Mouse (Mus musculus) right cerebral cortex, adult 18-20 months (tissue): ENCODE measurements around the gene Ptprt.
A peak's percentile ranks its signal among the peaks of the same experiment; 100 is the strongest.

Experiments
- DNase-seq: peaks from one replicate; pipeline ENCODE4 v3.0.0; 2022; ENCODE audit warnings: mixed read lengths

The Ptprt gene

DNA sequence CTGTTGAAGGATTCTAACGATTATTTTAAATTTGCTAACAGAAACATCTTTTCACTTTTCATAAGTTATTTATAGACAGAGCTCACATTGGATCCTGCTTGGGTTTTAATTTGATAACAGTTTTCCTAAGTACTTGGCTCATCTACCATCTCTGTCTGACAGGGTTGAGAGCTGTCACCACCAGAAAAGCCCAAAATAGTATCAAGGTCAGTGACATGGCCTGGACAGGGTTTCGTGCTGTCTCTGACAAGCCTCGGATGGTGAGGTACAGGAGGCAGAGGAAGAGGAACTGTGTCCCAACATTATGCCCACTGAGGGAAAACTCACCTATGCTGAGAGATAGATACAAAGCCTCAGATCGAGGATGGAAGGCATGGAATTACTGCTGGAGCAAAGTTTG lies 79.3 kb downstream of the Ptprt start:
- no peak for DNase-seq

DNA sequence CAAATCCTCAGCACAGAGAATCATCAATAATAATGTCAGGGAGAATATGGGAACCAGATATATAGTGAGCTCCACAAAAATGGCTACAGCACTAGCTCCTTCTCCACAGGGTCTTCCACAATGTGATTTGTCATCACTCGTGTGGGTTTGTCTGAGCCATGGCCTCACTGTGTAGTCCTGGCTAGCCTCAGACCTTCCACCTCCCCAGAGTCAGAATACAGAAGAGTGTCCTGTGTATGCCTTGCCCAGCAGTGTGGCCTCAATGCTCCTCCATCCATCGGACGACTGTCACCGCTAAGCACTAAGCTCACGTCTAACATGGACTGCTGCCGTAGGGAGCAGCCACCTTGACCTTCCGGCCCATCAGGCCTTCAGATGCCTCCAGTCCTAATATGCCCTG lies 83.1 kb downstream of the Ptprt start:
- DNase-seq = no peak

DNA sequence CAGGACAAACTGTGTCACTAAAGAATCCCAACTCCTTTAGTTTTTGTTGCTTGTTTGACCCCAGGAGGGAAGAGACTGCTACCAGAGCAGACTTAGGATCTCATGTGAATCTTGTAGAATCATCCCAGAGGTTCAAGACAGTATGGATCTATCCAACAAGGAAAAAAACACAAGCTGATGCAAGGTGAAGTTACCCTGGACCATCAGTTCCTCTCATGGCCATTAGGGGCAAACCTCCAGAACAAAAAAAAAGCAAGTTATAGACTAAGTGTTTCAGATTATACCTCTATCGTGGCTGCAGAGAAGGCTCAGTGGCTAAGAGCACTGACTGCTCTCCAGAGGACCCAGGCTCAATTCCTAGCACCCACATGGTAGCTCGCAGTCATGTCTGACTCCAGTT lies 88.1 kb downstream of the Ptprt start:
- no peak for DNase-seq

DNA sequence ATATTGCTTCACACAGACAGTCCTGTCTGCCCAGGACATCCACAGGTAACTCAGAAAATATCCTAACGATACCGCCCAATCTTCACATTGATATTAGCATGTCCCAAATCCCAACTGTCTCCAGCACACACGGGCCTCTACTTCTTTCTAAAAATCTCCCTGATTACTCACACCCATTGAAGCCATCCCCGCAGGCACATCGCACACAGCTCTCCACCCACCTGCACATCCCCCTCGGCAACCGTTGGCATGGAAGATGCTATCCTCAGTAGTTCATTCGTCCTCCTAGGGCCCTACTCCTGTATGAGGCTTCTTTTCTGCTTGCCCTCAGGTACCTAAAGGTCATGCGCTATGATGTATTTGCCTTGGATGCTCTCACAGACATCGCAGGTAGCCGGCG lies 89.9 kb downstream of the Ptprt start:
- DNase-seq = peak; percentile 35

DNA sequence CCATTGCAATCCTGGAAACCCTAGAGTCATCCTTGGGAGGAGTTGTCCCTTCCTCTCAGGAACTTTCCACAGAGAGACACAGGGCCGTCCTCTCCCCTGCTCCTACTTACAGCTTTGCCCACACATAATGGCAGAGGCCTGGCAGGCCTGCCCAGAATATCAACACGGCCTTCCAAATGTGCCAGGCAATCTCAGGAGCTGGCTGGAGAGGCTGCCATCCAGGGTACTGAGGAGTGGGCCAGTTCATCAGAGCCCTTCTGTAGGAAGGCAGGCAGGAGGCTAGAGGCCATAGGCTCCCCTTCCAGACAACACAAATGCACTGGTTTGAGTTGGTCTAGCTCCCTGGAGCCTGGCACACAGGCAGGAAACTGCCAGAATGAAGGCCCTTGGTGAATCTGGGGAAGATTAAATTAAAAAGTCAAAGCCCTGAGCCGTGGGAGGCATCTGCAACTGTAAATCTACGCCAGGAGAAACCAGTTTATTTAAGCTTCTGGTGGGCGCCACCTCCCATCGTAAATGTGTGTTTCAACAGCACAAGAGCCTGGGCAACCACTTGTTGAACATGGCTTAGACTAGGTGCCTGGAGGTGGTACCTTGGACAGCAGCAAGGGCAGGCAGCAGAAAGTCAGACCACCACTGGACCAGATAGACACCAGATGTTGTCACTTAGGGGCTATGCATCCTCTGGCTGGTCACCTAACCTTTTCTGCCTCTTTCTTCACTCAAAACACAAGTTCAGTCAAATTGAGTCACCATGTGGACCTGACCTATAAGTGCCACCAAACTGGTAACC lies 92.4 kb downstream of the Ptprt start:
- DNase-seq = peak; percentile 36

DNA sequence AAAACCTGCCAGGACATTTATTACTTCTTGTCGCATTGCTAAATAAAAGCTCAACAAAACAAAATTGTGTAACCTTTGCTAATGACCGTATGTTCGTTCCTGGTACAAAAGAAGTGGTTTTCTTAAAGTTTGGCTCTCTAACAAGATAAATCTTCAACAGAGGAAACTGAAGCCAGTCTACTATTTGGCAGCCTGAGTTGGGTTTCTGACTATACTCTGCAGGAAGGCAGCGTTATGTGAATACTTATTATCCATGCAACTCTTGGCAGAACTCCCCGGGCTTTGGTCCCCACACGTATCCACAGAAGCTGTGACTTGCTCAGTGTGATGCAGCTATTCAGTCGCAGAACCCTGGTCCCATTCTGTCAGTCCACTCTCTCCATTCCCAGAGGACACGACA lies 112.6 kb downstream of the Ptprt start:
- peak; percentile 33 for DNase-seq

DNA sequence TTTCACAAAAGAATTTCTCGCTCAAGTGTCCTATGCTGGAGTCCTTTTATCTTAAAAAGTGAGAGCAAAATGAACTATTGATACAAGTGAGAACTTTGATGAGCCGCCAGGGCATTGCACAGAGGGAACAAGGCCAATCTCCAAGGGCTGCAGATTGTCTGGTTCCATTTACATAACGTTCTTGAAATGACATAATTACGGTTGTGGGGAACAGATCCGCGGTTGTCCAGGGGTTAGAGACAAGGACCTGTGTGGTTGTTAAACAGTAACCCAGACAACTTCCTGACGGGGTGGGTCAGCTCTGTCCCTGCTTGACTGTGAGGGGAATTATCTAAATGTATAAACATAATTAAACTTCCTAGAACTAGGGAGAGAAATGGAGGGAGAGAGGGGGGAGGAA lies 129.3 kb downstream of the Ptprt start:
- no peak for DNase-seq

DNA sequence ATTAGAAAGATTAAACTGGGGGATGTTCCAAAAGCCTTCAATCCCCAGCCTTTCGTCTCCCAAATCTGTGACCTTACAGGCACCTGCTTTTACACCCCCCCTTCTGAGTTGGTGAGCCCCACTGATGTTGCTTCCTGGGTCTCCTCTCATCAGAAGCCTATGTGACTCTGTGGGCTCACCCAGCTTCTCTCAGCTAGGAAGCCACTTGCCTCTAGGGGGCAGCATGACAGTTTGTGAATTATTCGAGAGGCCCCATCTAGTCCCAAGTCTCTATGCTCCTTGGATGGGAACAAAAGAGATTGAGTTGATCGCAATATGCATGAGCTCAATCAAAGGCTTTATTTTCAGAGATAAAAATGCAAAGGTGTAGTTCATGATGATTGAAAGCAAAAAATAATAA lies 132.0 kb downstream of the Ptprt start:
- DNase-seq = no peak

DNA sequence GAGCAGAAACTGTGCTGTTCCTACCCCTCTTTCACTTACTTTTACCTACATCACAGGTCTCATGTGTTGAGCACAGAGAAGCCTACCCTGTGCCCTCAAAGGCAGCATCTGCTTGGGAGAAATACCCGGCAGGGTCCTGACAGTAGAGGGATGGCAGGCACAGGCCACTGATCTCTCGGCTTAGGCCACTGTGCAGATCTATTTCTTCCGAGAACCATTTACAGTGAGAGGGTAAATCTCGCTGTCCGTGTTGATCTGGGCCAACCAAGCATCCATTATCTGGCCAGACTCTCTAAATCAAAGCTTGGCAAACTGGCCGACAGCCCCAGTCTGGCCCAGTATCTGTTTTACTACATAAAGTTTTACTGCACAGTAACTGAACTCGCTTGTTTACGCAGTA lies 145.0 kb downstream of the Ptprt start:
- no peak for DNase-seq

DNA sequence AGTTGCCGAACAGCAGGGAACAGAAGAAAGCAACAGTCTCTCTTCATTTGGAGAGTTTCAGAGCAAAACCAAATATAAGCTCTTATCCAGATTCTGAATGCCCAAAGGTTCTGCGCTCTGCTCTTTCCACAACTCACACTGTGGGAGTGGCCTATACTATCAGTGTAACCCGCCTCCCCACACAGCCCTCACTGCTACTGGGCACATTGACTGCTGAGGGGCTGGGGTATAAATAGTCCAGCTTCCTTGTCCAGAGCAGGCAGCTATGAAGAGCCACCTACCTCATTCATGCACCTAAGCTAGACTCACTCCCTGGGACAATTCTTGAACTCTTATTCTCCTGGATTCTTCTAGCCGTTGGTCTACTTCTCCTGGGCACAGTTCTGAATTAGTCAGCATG lies 147.9 kb downstream of the Ptprt start:
- DNase-seq = no peak

DNA sequence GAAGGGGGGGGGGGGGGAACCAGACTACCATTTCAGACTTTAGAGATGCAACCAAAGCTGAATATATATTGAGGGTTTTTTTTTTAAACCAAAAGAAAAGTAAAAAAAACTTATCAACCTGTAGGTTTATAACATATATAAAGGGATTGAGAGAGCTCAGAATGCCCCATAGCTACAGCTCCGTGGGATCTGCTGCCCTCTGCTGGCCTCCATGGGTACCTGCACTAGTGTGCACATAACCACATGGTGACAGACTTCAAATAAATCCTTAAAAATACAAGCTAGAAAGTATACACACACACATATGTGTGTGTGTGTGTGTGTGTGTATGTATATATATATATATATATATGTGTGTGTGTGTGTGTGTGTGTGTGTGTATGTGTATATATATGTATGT lies 148.9 kb downstream of the Ptprt start:
- no peak for DNase-seq

DNA sequence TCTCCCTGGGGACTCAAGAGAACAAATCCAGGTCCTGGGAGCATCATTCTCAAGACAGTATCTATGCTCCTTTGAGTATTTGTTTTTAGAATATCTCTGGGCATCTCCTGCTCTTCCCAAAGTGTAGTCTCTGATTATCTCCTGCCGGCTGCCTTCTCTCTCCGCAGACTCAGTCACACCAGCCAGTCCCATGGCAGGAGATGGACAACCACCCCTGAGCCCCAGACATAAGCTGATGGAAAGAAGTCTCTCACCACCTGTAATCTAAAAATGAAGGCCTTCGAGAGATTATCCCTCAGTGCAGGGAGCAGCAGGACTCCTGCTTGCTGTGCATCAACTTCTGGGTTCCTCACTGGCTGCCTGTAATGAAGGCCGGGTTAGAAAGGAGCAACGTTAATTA lies 151.9 kb downstream of the Ptprt start:
- DNase-seq = no peak

DNA sequence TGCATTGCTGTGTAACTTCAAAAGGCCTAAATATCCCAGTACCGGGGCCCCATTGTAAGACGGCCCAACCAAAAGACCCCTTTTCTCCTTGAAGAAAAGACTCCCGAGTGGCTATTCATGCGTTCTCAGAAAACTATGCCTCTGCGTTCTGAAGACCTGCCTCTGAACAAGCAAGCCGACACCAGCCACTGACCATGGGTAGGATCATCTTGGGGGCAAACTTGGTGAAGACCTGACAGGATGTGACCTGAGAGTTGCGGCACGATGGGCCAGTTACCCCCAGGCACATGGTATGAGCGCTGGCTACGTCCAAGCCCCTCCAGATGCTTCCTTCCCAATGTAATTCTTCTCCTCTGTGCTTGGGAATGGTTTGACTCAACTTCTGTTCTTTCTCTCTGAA lies 153.3 kb downstream of the Ptprt start:
- no peak for DNase-seq

DNA sequence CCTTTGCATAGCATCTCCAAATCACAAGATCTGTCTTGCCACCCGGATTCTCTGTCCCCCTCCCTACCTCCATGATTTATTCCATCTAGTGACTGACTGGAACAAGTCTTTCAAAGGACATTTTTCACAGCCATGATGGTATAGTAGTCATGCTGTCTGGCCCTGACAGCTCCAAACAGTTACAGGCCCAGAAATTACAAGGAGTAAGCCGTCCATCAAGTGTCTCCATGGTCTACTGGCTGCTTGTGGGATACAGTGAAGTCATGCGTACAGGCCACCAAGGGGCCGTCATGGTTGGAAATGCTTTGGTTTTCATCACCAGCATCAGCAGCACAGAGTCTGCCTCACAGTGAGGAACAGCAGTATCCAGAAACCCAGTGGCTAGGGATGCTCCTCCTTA lies 156.1 kb downstream of the Ptprt start:
- DNase-seq = no peak

DNA sequence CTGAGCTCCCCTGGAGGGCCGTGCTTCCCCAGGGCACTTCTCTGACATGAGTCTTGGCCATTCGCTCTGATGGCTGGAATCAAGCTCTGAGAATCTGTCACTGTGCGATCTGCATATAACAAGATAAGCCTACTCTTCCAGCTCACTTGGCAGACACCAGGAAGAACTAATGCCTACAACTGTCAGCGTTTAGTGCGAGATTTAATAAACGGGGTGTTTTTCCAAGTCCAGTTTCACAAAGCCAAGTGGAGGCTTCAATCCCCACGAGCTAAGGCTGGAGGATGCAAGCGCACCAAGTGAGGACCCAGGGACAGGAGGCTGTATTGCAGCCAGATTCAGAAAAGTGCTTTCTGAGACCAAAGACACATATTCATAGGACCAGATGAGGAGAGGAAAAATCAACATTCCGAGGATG lies 161.4 kb downstream of the Ptprt start:
- DNase-seq = no peak

DNA sequence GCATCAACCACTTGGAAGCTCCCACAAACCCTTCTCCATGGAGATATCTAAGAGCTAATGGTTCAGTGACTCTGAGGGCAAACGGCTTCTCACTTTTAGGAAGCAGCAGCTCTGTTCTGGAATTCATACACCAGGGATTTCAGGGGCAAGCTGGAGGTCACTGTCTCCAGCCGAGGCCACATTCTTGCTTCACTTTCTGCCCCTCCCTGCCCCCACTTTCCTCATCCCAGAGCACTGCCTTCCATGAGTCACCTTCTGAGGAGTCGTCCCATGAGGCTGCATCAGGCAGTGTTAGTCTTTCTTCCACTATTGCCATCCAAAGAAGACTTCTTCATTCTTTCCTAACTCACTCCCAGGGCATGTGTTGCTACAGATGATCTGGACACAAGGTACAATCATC lies 162.8 kb downstream of the Ptprt start:
- no peak for DNase-seq

DNA sequence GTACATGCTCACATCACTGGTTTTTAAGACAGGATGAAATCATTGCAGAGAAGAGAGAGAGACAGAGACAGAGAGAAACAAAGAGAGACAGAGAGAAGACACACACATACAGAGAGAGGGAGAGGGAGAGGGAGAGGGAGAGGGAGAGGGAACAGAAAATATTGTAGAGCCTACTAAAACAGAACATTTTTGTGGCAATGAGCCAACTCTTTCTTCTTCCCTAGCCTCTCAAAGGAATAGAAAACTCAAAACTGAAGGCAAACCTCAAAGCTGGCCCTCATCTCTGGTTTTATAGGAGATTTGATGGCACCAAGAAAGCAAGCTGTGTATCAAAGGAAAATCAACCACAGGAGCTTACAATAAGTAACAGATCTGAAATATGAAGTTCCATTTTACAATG lies 176.9 kb downstream of the Ptprt start:
- DNase-seq = no peak

DNA sequence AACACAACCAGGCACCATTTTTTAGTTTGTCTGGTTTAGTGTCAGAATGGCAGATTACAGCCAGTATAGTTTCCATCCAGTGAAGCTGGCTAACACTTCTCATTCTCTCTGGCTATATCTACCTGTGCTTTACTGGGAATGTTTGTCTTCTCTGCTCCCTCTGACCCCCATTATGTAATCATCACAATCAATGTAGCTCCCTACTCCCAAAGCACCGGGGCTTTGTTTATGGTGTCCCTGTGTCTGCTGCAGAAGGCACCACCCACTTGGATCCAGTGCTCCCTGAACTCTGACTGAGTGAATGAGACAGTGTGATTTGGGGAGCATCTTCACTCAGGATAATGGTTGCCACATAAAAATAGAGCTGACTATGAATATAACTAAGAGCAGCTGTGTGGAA lies 217.8 kb downstream of the Ptprt start:
- no peak for DNase-seq

DNA sequence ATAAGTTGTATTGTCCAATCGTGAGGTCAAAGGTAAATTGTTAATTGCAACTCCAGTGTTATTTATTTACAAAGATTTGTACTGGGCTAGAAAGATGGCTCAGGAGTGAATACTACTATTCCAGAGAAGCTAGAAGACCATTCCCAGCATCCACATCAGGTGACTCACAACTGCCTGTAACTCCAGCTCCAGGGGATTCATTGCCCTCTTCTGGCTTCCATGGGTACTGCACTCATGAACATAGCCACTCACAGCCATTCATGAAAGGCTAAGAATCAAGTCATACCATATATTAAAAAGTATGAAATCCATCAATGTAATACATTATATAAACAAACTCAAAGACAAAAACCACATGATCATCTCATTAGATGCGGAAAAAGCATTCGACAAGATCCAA lies 224.3 kb downstream of the Ptprt start:
- no peak for DNase-seq

DNA sequence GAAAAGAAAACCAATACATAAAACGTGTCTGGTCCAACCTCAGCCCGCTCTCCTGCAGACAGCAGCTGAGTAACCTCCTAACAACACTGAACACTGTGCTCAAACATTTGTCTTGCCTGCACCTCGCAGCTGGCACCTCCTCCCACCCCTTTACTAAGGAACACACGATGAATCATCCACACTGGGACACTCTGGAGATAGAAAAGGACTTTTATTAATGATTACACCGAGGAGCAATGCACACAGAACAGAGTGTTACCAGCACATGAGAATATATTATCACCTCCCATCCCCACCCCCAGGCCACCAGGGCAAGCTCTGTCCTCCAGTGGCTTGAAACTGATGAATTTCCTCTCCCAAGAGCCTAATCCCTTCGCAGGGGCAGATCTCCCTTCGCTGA lies 230.8 kb downstream of the Ptprt start:
- DNase-seq = peak; percentile 86

DNA sequence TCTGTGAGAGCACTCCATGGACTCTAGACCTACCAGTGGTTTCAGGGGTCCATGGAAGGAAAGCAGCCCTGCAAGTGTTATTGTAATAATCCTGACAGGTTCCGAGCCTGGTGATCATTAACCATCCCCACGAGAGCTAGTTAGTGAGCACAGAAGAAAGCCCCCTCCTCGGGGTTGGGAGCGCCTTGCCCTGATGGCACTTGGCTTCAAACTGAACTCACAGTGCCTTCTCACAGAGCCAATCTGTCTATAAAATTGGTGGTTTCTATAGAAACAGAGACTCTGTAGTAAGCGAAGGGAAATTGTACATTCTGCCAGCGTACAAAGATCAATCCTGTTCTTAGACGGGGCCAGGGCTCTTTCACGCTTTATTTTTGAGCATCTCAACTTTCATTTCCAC lies 234.8 kb downstream of the Ptprt start:
- no peak for DNase-seq

DNA sequence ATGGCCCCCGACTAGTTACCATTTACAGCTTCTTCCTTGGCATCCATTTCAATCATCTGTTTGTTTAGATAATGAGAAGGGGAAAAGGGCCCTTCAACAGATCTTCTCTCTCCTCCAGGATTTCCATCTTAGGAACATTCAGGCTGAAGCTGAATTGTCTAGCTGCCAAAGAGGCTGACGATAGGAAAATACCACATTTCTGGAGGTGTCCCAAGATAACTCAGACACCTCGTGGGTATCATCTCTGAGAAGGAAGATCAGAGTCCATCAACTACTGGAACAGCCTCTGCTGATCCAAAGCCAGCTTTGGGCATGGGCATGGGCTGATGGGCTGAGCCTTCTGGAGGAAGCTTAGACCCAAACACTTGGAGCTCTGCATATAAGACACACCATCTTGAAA lies 242.8 kb downstream of the Ptprt start:
- peak; percentile 8 for DNase-seq

DNA sequence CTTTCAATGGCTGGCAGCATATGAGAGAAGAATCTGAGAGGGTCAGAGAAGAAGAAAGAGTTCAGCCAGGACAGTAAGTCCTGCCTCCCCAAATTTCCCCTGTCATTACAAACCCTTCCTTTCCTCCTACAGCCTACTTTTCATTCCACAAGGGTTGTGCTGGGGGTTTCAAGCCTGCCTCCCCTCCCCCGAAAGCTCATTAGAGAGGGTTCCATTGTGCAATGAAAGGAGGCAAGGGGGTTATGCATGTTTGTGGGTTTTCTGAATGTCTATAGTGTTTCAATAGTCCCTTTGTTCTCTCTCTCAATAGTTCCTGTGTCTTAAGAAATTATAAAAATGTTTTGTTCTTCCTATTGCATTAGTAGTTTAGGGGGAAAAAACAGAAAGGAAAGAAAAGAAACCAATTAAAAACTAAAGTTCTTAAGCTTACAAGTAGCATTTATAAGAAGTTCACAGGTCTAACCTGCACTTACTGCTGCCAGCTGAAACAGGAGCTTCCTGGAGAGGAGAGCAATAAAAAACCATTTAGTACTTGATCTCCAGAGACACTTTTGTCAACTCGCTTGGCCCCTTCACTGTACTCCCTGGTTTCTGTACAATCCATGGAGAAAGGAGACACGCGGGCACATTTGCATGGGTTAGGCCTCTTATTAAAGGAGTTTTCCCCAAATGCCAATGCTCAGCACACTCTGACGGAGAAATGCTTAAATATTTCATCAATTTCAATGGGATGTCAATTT lies 247.7 kb downstream of the Ptprt start:
- no peak for DNase-seq

DNA sequence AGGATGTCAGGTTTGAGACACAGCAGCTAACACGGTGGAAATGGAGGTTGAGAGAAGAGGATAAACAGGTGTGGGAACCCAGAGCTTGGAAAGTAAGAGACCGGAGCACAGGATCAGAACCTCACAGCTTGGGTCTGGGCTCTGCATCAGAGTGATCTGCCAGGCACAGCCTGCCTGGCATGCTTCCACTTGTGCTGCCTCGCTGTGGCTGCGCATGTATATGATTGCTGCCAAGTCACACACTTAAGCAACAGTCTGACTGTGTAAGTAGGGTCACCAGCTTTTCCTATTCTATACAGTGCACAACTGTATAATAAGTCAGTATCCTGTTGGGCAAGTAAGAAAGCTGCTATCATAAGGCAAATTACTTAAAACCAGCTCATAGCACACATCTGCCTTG lies 249.9 kb downstream of the Ptprt start:
- peak; percentile 30 for DNase-seq

DNA sequence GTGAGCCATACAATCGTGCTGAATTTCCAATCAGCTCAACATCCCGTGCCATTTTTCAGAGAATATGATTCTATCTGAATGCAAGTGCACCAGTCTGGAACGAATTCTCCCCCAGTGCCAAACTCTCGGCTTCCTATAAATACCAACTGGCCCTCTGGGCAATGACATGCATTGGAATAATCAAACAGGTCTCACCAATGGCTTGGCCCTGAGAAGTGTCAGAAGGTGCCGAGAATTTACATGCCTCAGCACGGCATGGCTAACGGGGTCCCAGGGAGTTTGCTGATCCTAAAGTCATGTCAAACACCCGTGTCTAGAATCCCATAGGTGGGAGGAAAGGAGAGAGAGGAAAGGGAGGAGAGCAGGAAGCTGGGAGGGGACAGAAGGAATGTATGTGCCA lies 251.7 kb downstream of the Ptprt start:
- DNase-seq = no peak
